Mouse (Mus musculus): ENCODE results near the gene Sp1.

Sp1 gene

GRCm38 (mm10) chr15:102432046-102432445 lies 26.1 kb downstream of the Sp1 start:
- no peak for DNase-seq (ENCODE audit: extremely low read depth, insufficient read length, low spot score)

- no peak for DNase-seq (ENCODE audit: extremely low read depth, insufficient read length, low spot score)
Measured at GRCm38 (mm10) chr15:102433173-102433572, 27.2 kb downstream of the Sp1 start.

- peak; percentile 30 for DNase-seq (ENCODE audit: extremely low read depth, insufficient read length, low spot score)
Measured at GRCm38 (mm10) chr15:102442490-102442889, 36.5 kb downstream of the Sp1 start.

- DNase-seq (ENCODE audit: extremely low read depth, insufficient read length, low spot score), result no peak
Measured at GRCm38 (mm10) chr15:102445146-102445545, 39.2 kb downstream of the Sp1 start, which contains the start of gene Amhr2. Gene Amhr2, plus strand, starts transcription at chr15:102445367.

GRCm38 (mm10) chr15:102446448-102446847 lies 40.5 kb downstream of the Sp1 start:
- DNase-seq (ENCODE audit: extremely low read depth, insufficient read length, low spot score), result no peak

GRCm38 (mm10) chr15:102449366-102449765 lies 43.4 kb downstream of the Sp1 start:
- DNase-seq (ENCODE audit: extremely low read depth, insufficient read length, low spot score), result no peak

- peak; percentile 74 for DNase-seq (ENCODE audit: extremely low read depth, insufficient read length, low spot score)
Measured at GRCm38 (mm10) chr15:102450928-102451327, 45.0 kb downstream of the Sp1 start.

- peak; percentile 84 for DNase-seq (ENCODE audit: extremely low read depth, insufficient read length, low spot score)
Measured at GRCm38 (mm10) chr15:102451666-102452430, 45.9 kb downstream of the Sp1 start.

GRCm38 (mm10) chr15:102455993-102456392 lies 50.0 kb downstream of the Sp1 start:
- no peak for DNase-seq (ENCODE audit: extremely low read depth, insufficient read length, low spot score)

GRCm38 (mm10) chr15:102458050-102458736 lies 52.2 kb downstream of the Sp1 start:
- no peak for DNase-seq (ENCODE audit: extremely low read depth, insufficient read length, low spot score)

GRCm38 (mm10) chr15:102458904-102459317 lies 53.0 kb downstream of the Sp1 start, which contains the start of gene Prr13:
Gene Prr13, plus strand, starts transcription at chr15:102459028.
- DNase-seq (ENCODE audit: extremely low read depth, insufficient read length, low spot score), result peak; percentile 85

GRCm38 (mm10) chr15:102459381-102459780 lies 53.4 kb downstream of the Sp1 start:
- no peak for DNase-seq (ENCODE audit: extremely low read depth, insufficient read length, low spot score)

GRCm38 (mm10) chr15:102459847-102460246 lies 53.9 kb downstream of the Sp1 start:
- DNase-seq (ENCODE audit: extremely low read depth, insufficient read length, low spot score), result no peak

GRCm38 (mm10) chr15:102460409-102460808 lies 54.5 kb downstream of the Sp1 start:
- DNase-seq (ENCODE audit: extremely low read depth, insufficient read length, low spot score), result no peak

- no peak for DNase-seq (ENCODE audit: extremely low read depth, insufficient read length, low spot score)
Measured at GRCm38 (mm10) chr15:102460971-102461370, 55.0 kb downstream of the Sp1 start.

- DNase-seq (ENCODE audit: extremely low read depth, insufficient read length, low spot score), result no peak
Measured at GRCm38 (mm10) chr15:102461430-102462075, 55.6 kb downstream of the Sp1 start.

GRCm38 (mm10) chr15:102463666-102464065 lies 57.7 kb downstream of the Sp1 start:
- no peak for DNase-seq (ENCODE audit: extremely low read depth, insufficient read length, low spot score)

GRCm38 (mm10) chr15:102468675-102469370 lies 62.9 kb downstream of the Sp1 start:
- no peak for DNase-seq (ENCODE audit: extremely low read depth, insufficient read length, low spot score)

GRCm38 (mm10) chr15:102470183-102470604 lies 64.3 kb downstream of the Sp1 start, which contains the start of gene Pcbp2:
Gene Pcbp2, plus strand, starts transcription at chr15:102470539.
- peak; percentile 97 for DNase-seq (ENCODE audit: extremely low read depth, insufficient read length, low spot score)

GRCm38 (mm10) chr15:102470605-102471294 lies 64.8 kb downstream of the Sp1 start:
- DNase-seq (ENCODE audit: extremely low read depth, insufficient read length, low spot score), result peak; percentile 85

Measured in 3134 (cell line).